Mouse (Mus musculus): Measurements from ENCODE around the gene Elmsan1.
"Not testable (repeated sequence)": the region's sequence is repeated elsewhere in the genome, so short reads cannot be mapped to it uniquely, and the experiment has no call there.

The Elmsan1 gene

GRCm38 (mm10) chr12:84218289-84219120, at the start of gene Elmsan1:
Gene Elmsan1, minus strand, starts transcription at chr12:84218881.
- DNase-seq = peak; percentile 99

DNA sequence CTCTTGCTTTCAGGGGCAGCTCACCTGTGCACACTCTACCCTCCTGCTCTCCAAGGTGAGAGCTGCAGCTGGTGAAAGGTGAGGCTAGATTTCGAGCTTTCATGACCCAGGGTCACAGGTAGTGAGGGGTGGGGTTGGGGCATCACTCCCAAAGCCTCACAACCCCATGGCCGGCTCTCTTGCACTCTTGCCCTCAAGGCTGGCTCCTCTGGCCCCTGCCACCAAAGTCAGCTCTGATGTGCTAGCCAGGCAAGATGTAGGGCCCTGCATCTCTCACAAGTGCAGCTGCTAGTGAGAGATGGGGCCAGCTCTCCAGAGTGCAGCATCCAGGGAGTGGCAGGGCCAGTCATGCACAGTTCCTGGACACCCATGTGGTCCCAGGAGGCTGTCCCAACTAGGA, 48.6 kb upstream of the Elmsan1 start:
- DNase-seq = peak; percentile 66

GRCm38 (mm10) chr12:84260363-84260762, 41.7 kb upstream of the Elmsan1 start:
- no peak for DNase-seq

DNA sequence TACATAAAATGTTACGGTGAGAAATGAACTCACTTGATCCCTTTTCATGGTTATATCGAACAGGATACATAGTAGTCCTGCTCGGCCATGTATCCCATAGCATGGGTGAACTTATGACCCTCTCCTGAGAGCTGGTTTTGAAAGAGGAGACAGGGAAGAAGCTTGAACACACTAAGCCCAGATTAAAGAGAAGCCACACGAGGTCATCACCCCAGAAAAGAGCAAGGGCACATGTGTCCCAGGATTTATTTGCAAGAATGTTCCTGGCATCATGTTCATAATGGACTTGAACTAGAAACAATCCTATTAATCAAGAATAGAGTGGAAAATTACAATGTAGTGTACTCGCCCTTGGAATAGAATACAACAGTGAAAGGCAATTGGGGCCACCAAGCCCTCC, 36.2 kb upstream of the Elmsan1 start:
- no peak for DNase-seq

- no peak for DNase-seq
These were observed 34.1 kb upstream of the Elmsan1 start for GRCm38 (mm10) chr12:84252811-84253210.

GRCm38 (mm10) chr12:84249217-84249616, 30.5 kb upstream of the Elmsan1 start:
- peak; percentile 97 for DNase-seq

GRCm38 (mm10) chr12:84245683-84246082, 27.0 kb upstream of the Elmsan1 start:
- DNase-seq = no peak

- no peak for DNase-seq
These were observed 24.5 kb upstream of the Elmsan1 start for GRCm38 (mm10) chr12:84243076-84243770.

GRCm38 (mm10) chr12:84237036-84237435, 18.4 kb upstream of the Elmsan1 start:
- not testable (repeated sequence) for DNase-seq

- no peak for DNase-seq
These were observed 17.5 kb upstream of the Elmsan1 start for GRCm38 (mm10) chr12:84235981-84236752.

GRCm38 (mm10) chr12:84235577-84235976, 16.9 kb upstream of the Elmsan1 start:
- no peak for DNase-seq

DNA sequence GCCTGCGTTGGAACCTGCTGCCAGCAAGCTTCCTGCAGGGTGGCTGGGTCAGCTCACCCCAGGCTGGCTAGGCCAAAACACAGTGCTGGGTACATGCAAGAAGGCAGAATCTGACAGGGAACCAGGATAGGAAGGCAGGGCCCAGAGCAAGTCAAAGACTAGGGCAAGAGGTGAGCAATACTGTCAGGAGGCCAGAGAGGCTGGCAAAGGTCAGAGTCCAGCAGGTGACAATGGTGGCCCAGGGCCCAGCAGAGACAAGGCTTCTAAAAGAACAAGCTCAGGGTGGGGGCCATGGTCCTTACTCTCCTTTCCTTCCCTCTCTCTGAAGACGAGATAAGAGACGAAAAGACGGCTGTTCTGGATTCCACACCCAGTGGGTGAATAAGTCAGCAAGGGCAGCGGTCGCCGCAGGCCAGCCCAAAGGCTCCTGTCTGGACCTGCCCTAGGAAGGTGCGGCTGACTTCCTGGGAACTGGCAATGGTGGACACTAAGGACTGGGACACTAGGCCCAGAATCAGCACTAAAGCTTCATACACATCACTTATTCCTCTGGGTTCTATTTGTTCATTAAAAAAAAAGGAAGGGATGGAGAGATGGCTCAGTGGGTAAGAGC, 14.9 kb upstream of the Elmsan1 start:
- DNase-seq = no peak

DNA sequence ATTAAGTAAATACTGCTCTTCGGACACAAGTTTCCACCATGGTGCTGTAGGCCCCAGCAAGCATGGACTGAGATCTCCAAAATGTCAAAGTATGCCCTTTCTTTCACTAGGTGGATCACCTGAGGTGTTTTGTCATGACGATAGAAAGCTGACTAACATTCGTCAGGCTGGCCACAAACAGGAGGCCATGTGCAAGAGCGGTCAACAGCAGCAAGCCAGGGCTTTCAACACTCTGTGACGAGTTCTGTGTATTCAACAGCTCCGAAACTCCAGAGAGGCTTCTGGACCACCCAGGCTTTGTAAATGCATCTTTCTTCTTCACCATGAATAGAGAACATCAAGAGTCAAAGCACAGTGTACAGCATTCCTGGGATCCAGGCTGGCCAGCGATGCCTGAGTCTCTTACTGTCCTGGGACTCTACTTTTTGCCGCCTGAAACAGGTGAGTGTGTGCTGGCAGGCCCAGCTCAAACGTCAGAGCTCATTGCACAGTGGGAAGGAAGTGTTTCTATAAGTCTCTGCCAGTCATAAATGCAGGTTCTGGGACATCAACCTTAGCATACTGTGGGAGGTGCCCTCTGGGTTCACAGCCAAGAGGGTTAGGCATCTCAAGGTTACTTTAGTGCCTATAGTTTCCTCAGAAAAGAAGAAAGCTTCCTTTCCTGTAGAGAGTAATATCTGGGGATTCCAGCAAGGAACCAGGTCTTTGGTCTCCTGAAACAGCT, 7.6 kb upstream of the Elmsan1 start:
- DNase-seq = no peak

DNA sequence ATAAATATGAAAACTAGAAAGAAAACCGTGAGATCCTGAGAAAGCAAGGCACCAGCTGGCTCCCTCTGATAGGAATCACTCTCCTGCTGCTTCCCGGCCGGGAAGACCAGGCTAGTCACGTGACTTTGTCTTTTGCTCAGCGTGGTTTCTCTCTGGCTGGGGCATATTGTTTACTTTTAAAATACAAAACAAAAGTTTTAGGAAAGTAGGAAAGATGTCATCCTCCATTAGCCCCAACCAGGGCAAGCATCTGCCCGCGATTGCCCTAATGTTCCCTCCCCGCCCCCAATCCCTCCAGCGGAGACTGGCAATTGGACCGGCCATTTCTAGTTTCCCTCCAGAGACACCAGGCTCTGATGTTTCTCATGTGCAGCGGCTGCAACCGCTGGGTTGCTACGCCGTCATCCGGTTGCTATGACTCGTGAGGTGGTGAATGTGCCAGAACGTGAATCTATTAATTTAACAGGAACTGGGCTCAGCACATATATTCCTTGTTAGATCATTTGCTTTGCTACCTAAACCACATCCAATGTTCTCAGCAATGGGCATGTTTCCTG, 3.8 kb upstream of the Elmsan1 start:
- DNase-seq = peak; percentile 98

GRCm38 (mm10) chr12:84220951-84221891, 2.5 kb upstream of the Elmsan1 start:
- no peak for DNase-seq

DNA sequence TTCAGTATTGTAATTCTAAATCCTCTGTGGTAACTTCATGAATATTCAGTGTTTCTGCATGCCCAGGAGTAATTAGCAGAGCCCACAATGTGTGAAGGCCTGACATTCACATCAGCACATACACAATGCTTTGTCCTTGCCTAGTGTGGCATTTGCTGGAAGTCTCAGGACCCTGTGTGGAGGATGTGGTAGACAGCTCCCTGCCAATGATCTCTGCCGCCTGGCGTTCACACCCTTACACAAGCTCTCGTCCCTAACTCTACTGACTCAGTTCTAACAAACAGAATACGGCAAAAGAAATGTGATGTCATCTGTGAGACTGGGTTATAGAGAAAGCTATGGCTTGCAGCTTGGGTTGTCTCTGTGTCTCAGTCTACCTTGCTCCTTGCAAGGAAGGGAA, 1.8 kb upstream of the Elmsan1 start:
- no peak for DNase-seq

GRCm38 (mm10) chr12:84219121-84219561, 460 bp upstream of the Elmsan1 start:
- peak; percentile 95 for DNase-seq

GRCm38 (mm10) chr12:84217508-84218131, 1.1 kb downstream of the Elmsan1 start:
- DNase-seq = peak; percentile 96

DNA sequence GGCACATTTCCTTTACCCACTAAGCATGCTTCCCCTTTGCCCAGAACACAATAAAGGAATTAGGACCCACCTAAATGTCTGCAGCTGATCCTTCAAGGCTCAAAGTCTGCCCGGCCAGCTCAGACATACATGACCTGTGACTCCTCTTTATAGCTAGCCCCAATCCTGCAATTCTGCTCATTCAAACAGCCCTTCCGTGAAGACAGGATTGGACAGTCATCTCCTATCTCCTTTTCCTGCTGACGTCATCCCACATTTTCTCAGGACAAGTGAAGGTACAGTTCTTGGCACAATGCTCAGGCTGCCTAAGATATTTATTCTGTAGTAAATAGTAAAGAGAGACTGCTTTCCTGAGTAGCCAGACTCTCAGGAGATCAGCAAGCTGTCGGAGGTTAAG, 1.6 kb downstream of the Elmsan1 start:
- DNase-seq = peak; percentile 91

GRCm38 (mm10) chr12:84215758-84216440, 2.8 kb downstream of the Elmsan1 start:
- peak; percentile 94 for DNase-seq
